Mouse (Mus musculus) inflammation-experienced regulatory T-cells, adult 6 months (primary cell): Measurements from ENCODE around the gene Clint1. TPM values are rescaled to one million over a fixed set of nuclear protein-coding genes. Genes with fewer than 3 reads are reported as not detected.

ENCODE experiments used
- ATAC-seq: one replicate; pipeline ENCODE4 v1.8.0; 2017
- polyA plus RNA-seq, 3 experiments: library from polyadenylated mRNA; unstranded; fragments of 100-300 nt; shearing (Covaris generic); gene quantifications; one replicate each; pipeline ENCODE4 v1.2.1; 2017

The Clint1 gene
- polyA plus RNA-seq, 3 experiments from 2014 or later, result 36.9 to 52.5 (median 45.6) TPM

GRCm38 (mm10) chr11:45937478-45937877, 85.6 kb downstream of the Clint1 start:
- no peak for ATAC-seq

- no peak for ATAC-seq
These were observed 87.1 kb downstream of the Clint1 start for GRCm38 (mm10) chr11:45938917-45939316.

DNA sequence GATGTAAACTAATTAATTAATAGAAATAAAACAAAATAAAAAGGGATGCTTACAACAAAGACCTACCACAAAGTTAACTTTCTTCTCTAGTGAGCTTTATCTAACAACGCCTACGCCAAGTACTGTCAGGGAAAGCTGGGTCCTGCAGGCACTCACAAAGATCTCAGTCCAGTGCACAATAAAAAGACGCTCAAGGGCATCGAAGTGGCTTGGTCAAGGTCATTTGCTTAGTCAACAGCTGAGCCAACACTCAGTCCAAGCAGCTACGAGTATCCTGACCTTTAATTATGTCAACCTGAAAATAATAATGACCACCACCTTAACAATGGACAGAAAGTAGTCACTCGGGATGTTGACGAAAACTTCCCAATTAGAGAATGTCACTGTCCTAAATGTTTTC, 90.4 kb downstream of the Clint1 start:
- ATAC-seq, result no peak

DNA sequence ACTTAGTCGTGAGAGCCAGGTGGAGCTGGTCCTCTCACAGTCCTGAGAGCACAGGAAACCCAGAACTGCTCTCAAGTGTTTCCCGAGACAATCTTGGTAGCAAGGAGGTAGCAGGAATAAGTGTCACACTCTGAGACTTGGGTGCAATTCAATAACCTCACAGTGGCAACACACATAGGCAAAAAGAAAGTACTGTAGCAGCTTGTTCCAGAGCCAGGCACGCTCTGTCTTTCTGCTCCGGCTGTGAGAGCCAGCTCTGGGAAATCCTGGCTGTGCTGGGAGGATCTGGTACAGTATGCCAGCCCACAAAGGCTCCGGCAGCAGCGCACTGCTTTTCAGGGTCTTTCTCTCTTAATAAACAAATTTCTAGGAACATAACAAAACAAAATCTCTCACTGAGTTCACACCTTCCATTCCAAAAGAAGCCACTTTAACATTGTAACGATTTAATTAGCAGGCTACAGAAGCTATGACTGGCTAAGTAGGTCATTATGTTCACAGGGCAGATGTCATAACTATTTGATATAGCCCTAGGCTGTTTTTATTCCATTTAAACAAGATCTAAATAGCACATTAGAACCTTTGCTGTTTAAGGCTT, 91.4 kb downstream of the Clint1 start:
- no peak for ATAC-seq

DNA sequence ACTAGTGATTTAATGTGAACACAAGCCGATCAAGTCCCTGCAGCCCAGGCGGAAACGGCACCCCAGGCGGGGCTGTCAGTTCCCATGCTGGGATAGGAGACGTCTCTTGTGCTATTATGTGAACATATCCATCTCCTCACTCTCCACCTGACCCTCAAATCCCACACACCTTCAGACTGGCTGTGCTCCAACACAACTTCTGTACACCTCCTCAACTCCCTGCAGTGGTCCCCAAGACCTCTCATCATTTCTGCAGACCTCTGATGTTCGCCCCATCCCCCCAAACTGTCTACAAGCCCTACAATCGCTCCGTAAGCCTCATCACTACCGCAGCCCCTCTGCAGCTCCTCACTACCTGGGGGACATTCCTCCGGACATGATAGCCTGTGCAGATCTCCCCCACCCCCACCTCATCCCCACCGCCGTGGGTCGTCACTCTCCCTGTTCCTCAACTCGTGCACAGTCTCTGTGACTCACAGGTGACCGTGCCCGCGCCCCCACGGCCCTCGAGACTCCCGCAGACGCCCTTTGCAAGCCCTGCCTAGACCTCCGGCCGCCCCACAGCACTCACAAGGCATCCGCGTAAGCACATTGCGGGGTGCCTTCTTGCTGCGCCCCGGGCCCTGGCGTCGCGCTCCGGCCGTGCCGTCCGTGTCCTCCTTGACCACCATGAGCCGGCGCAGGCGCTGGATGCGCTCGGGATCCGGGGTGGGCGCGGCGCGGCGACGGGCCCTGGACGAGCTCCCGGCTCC, 92.2 kb downstream of the Clint1 start:
- ATAC-seq, result peak; percentile 24

- peak; percentile 96 for ATAC-seq
These were observed 92.8 kb downstream of the Clint1 start, which contains the start of gene Lsm11 for GRCm38 (mm10) chr11:45944643-45945156. Gene Lsm11, minus strand, starts transcription at chr11:45944935.

- ATAC-seq, result no peak
These were observed 94.9 kb downstream of the Clint1 start for GRCm38 (mm10) chr11:45946796-45947195.

GRCm38 (mm10) chr11:45947491-45947890, 95.6 kb downstream of the Clint1 start:
- ATAC-seq, result no peak

DNA sequence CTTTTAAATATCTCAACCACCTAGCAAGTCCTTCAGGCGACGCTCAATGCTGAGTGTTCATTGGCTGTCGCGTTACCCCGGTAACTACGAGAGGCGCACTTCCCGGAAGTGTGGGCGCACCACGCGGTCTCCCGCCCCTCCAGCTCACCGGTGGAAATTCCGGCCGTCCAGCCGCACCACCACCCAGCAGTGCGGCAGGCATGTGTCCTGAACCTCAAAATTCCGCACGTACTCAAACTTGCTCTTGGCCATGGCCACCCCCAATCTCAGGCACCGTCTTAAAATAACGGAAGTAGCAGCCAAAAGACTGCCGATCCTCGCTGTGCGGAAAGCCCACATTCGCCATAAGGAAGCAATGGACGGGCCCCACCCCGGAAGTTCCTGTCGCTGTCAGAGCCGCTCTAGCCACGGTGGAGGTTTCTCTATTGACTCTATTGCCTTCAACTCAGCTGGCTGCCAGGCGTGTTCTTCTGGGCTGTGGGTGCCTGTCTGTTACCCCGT, 103.3 kb downstream of the Clint1 start, which contains the start of gene Thg1l:
Gene Thg1l, minus strand, starts transcription at position 368 of the 501 bp plus-strand sequence.
- peak; percentile 97 for ATAC-seq

DNA sequence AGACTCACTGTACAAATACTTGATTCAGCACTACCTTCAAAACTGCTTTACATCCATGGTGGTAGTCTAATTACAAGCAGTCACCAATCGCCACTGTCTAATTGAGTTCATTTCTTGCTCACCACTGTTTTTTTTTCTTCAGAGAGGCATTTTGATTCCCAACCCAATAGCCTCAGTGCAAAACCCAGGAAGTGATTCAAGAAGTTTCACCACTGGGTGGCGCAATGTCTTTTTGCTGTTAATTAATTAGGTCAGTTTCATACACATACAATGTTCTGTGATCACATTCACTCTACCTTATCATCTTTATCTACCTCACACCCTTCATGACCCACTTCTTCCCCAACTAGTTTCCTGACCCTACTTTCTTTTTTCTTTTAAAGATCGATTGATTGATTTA, 107.7 kb downstream of the Clint1 start:
- ATAC-seq, result no peak

- no peak for ATAC-seq
These were observed 108.2 kb downstream of the Clint1 start for GRCm38 (mm10) chr11:45960003-45960402.

Other genes starting within 250 kb of the Clint1 start
- 1 to 10 TPM in 2 of 3 experiments, under 1 TPM in 1; 0.89 to 2.0 (median 1.9) TPM for gene Lsm11, start 92.9 kb downstream of the Clint1 start, polyA plus RNA-seq
- 10 to 100 TPM; 10.4 to 13.5 (median 12.0) TPM for gene Thg1l, start 103.4 kb downstream of the Clint1 start, polyA plus RNA-seq
- under 1 TPM in 1 of 3 experiments, not detected in 2; 0.21 TPM for gene Sox30, start 128.3 kb downstream of the Clint1 start, polyA plus RNA-seq
- 10 to 100 TPM; 15.5 to 45.9 (median 21.9) TPM for gene Gm12166, start 200.3 kb downstream of the Clint1 start, polyA plus RNA-seq
- gene Adam19, start 203.9 kb downstream of the Clint1 start, polyA plus RNA-seq, result 100 to 1,000 TPM in 2 of 3 experiments, 10 to 100 TPM in 1; 70.9 to 111 (median 101) TPM